Mouse (Mus musculus) B cell, adult (primary cell): Measurements from ENCODE around the gene Gopc. TPM values are rescaled to one million over a fixed set of nuclear protein-coding genes. Genes with fewer than 3 reads are reported as not detected.

Experiments
- total RNA-seq: library from RNA; stranded (reverse); gene quantifications from 4 replicates; pipeline ENCODE4 v1.2.4, GENCODE M21; 2023; ENCODE audit not compliant: inconsistent age

Gopc gene
- total RNA-seq, result 27.8 to 38.6 TPM (median 33.1 TPM) in 4 replicates

DNA sequence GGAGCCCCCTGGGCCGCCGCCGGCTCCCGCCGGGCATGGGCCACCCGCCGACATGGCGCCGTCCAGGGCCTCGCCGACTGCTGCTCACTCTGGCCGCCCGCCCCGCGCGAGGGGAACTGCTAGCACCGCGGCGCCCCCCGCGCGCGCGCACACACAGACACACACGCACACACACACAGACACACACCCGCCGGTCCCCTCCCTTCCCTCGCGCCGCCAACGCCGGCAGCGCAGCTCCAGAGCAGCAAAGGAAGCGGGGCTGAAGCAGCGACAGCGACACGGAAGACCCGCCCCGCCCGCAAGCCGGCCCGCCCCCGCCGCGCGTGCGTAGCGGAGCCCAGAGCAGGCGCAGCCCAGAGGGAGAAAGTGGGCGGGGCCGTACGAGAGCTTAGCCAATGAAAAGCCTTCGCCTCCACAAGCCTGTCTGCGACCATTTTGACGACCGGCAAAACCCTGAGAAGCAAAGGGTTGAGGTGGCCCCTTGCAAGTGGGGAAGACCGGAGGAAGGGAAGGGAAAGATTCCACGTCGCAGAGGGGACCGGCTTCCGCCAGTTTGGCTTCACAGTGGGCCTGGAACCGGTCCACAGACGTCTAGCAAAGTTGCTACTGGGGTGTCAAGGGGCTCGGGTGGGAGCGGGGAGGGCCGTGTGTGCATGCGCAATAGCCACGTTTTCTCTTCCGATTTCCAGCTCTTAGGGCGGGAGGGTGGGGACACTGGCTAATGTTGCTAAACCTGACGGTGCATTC is at the start of gene Gopc:
Gene Gopc, minus strand, starts transcription at position 280 of the 747 bp plus-strand sequence.

DNA sequence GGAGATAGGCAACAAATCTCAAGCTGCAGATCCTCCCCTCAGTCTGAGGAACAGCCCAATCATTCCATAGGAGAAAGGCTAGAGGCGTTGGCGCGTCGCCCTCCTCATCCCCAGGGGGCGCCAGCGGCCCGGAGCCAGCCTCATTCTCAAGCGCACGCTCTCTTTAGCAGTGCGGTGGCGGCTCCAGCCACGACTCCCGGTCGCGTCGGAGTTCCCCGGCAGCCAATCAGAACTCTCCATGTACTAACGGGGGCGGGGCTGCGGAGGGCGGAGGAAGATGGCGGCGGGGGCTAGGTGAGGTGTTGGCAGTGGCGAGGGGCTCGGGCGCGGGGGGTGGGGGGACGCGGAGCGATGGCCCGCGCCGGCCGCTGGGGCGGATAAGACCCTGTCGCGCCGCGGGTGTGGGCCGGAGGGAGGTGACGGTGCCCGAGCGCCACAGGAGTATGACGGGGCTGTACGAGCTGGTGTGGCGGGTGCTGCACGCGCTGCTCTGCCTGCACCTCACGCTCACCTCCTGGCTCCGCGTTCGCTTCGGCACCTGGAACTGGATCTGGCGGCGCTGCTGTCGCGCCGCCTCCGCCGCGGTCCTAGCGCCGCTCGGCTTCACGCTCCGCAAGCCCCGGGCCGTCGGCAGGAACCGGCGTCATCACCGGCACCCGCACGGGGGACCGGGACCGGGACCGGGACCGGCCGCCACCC is 35.5 kb upstream of the Gopc start, which contains the start of gene Nus1:
Gene Nus1, plus strand, starts transcription at position 249 of the 699 bp plus-strand sequence.

GRCm38 (mm10) chr10:52388922-52389430 is 7.1 kb upstream of the Gopc start, which contains the start of gene Nepn:
Gene Nepn (plus strand): TSS chr10:52388972.

DNA sequence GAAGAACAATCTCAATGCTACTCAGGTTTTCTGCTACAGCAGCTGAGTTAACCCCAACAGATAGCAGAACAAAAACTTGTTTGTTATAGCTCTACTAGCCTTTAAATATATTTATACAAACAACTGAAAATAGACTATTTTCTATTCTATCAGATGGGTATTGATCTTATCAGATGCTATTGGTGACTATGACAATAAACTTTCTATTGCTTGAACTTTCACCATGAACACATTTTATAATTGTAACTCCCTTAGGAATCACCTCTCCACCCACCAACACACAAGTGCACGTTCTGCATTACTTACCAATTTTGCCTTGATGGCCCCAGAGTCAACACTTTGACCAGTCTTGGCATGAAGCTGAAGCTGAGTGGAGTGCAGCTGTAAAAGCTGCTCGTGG is 23.5 kb downstream of the Gopc start, which contains the start of gene Gm26741:
Gene Gm26741, plus strand, starts transcription at position 301 of the 400 bp plus-strand sequence.

Other genes with a start within 250 kb of the Gopc start
- gene Ros1, start 186.9 kb downstream of the Gopc start, total RNA-seq, result not detected in 4 replicates
- gene Dcbld1, start 148.5 kb downstream of the Gopc start, total RNA-seq, result 3.8 to 5.8 TPM (median 4.4 TPM) in 4 replicates
- not detected in 4 replicates for gene Gm26741, start 23.4 kb downstream of the Gopc start, total RNA-seq
- gene Nepn, start 6.8 kb upstream of the Gopc start, total RNA-seq, result not detected in 4 replicates
- 33.9 to 42.1 TPM (median 37.7 TPM) in 4 replicates for gene Nus1, start 35.4 kb upstream of the Gopc start, total RNA-seq